Mouse (Mus musculus): Measurements from ENCODE around the gene Trib3. TPM values are rescaled to one million over a fixed set of nuclear protein-coding genes. Genes with fewer than 3 reads are reported as not detected.

The Trib3 gene
- polyA plus RNA-seq, 1 experiment, result 2.6 TPM

GRCm38 (mm10) chr2:152347722-152348121, 3.9 kb upstream of the Trib3 start:
- peaks cover 11% of the 10 kb centered on the region for H3K4me1 ChIP-seq (replicated peaks; ENCODE audit: control insufficient read depth, insufficient read depth, low read length)
- TF ChIP-seq POLR2A (IDR thresholded peaks at IDR 0.05; ENCODE audit: control insufficient read depth, extremely low read depth, insufficient read depth, low read length, poor library complexity) (no peak), CTCF (IDR thresholded peaks at IDR 0.05; ENCODE audit: borderline replicate concordance, control insufficient read depth, extremely low read depth, insufficient read depth, low read length, poor library complexity) (no peak)
- WGBS, result 69% methylated on average over 2 of the region's 2 CpGs

GRCm38 (mm10) chr2:152346776-152347465, 3.1 kb upstream of the Trib3 start:
- Histone ChIP-seq H3K27ac (ENCODE audit: control insufficient read depth, insufficient read depth, low read length) (no peak overlapping the region), H3K36me3 (ENCODE audit: control insufficient read depth, insufficient read depth, low read length) (no peaks in the 10 kb centered on the region), H3K4me1 (replicated peaks; ENCODE audit: control insufficient read depth, insufficient read depth, low read length) (peaks cover 11% of the 10 kb centered on the region), H3K27me3 (ENCODE audit: control insufficient read depth, insufficient read depth, low read length) (no peaks in the 10 kb centered on the region), H3K4me3 (ENCODE audit: control insufficient read depth, insufficient read depth, low read length) (no peak overlapping the region)
- TF ChIP-seq CTCF (IDR thresholded peaks at IDR 0.05; ENCODE audit: borderline replicate concordance, control insufficient read depth, extremely low read depth, insufficient read depth, low read length, poor library complexity), result no peak
- no peak for TF ChIP-seq POLR2A (IDR thresholded peaks at IDR 0.05; ENCODE audit: control insufficient read depth, extremely low read depth, insufficient read depth, low read length, poor library complexity)
- 82% methylated on average over 9 of the region's 9 CpGs for WGBS
- DNase-seq, result no peak

More at GRCm38 (mm10) chr2:152347722-152348121, 3.9 kb upstream of the Trib3 start:
- Histone ChIP-seq H3K36me3 (ENCODE audit: control insufficient read depth, insufficient read depth, low read length) (no peaks in the 10 kb centered on the region), H3K27me3 (ENCODE audit: control insufficient read depth, insufficient read depth, low read length) (no peaks in the 10 kb centered on the region), H3K4me3 (ENCODE audit: control insufficient read depth, insufficient read depth, low read length) (no peak overlapping the region), H3K27ac (ENCODE audit: control insufficient read depth, insufficient read depth, low read length) (no peak overlapping the region)
- no peak for DNase-seq

- Histone ChIP-seq H3K36me3 (ENCODE audit: control insufficient read depth, insufficient read depth, low read length) (no peaks in the 10 kb centered on the region), H3K4me1 (replicated peaks; ENCODE audit: control insufficient read depth, insufficient read depth, low read length) (peaks cover 11% of the 10 kb centered on the region), H3K27me3 (ENCODE audit: control insufficient read depth, insufficient read depth, low read length) (no peaks in the 10 kb centered on the region), H3K4me3 (ENCODE audit: control insufficient read depth, insufficient read depth, low read length) (no peak overlapping the region), H3K27ac (ENCODE audit: control insufficient read depth, insufficient read depth, low read length) (no peak overlapping the region)
- 98% methylated on average over 6 of the region's 6 CpGs for whole genome bisulfite sequencing
- DNase-seq, result no peak
- no peak for TF ChIP-seq POLR2A (IDR thresholded peaks at IDR 0.05; ENCODE audit: control insufficient read depth, extremely low read depth, insufficient read depth, low read length, poor library complexity)
- no peak for TF ChIP-seq CTCF (IDR thresholded peaks at IDR 0.05; ENCODE audit: borderline replicate concordance, control insufficient read depth, extremely low read depth, insufficient read depth, low read length, poor library complexity)
These were observed 1.6 kb upstream of the Trib3 start for GRCm38 (mm10) chr2:152345393-152345792.

- no peak for DNase-seq
- no peaks in the 10 kb centered on the region for H3K27me3 ChIP-seq (ENCODE audit: control insufficient read depth, insufficient read depth, low read length)
- 93% methylated on average over 5 of the region's 5 CpGs for WGBS
- no peaks in the 10 kb centered on the region for H3K36me3 ChIP-seq (ENCODE audit: control insufficient read depth, insufficient read depth, low read length)
- no peak overlapping the region for H3K4me3 ChIP-seq (ENCODE audit: control insufficient read depth, insufficient read depth, low read length)
- H3K4me1 ChIP-seq (replicated peaks; ENCODE audit: control insufficient read depth, insufficient read depth, low read length), result peaks cover 11% of the 10 kb centered on the region
- TF ChIP-seq CTCF (IDR thresholded peaks at IDR 0.05; ENCODE audit: borderline replicate concordance, control insufficient read depth, extremely low read depth, insufficient read depth, low read length, poor library complexity) (no peak), POLR2A (IDR thresholded peaks at IDR 0.05; ENCODE audit: control insufficient read depth, extremely low read depth, insufficient read depth, low read length, poor library complexity) (no peak)
- H3K27ac ChIP-seq (ENCODE audit: control insufficient read depth, insufficient read depth, low read length), result no peak overlapping the region
These were observed 1.1 kb upstream of the Trib3 start for GRCm38 (mm10) chr2:152344909-152345308.

- Histone ChIP-seq H3K36me3 (ENCODE audit: control insufficient read depth, insufficient read depth, low read length) (no peaks in the 10 kb centered on the region), H3K4me3 (ENCODE audit: control insufficient read depth, insufficient read depth, low read length) (peak overlapping the region; percentile 49), H3K27me3 (ENCODE audit: control insufficient read depth, insufficient read depth, low read length) (no peaks in the 10 kb centered on the region), H3K27ac (ENCODE audit: control insufficient read depth, insufficient read depth, low read length) (no peak overlapping the region), H3K4me1 (replicated peaks; ENCODE audit: control insufficient read depth, insufficient read depth, low read length) (peaks cover 11% of the 10 kb centered on the region)
- 11% methylated on average over 10 of the region's 10 CpGs for whole genome bisulfite sequencing
- TF ChIP-seq CTCF (IDR thresholded peaks at IDR 0.05; ENCODE audit: borderline replicate concordance, control insufficient read depth, extremely low read depth, insufficient read depth, low read length, poor library complexity) (no peak), POLR2A (IDR thresholded peaks at IDR 0.05; ENCODE audit: control insufficient read depth, extremely low read depth, insufficient read depth, low read length, poor library complexity) (no peak)
- DNase-seq, result peak; percentile 24
These were observed 529 bp upstream of the Trib3 start for GRCm38 (mm10) chr2:152344361-152344760.

- H3K4me1 ChIP-seq (replicated peaks; ENCODE audit: control insufficient read depth, insufficient read depth, low read length), result peaks cover 11% of the 10 kb centered on the region
- H3K27me3 ChIP-seq (ENCODE audit: control insufficient read depth, insufficient read depth, low read length), result no peaks in the 10 kb centered on the region
- no peaks in the 10 kb centered on the region for H3K36me3 ChIP-seq (ENCODE audit: control insufficient read depth, insufficient read depth, low read length)
- H3K27ac ChIP-seq (ENCODE audit: control insufficient read depth, insufficient read depth, low read length), result no peak overlapping the region
- no peak for DNase-seq
- H3K4me3 ChIP-seq (ENCODE audit: control insufficient read depth, insufficient read depth, low read length), result no peak overlapping the region
- WGBS, result 97% methylated on average over 22 of the region's 22 CpGs
- TF ChIP-seq CTCF (IDR thresholded peaks at IDR 0.05; ENCODE audit: borderline replicate concordance, control insufficient read depth, extremely low read depth, insufficient read depth, low read length, poor library complexity) (no peak), POLR2A (IDR thresholded peaks at IDR 0.05; ENCODE audit: control insufficient read depth, extremely low read depth, insufficient read depth, low read length, poor library complexity) (no peak)
These were observed 4.1 kb downstream of the Trib3 start for GRCm38 (mm10) chr2:152339631-152340179.
